Mouse (Mus musculus): ENCODE measurements around the gene Fxyd5. TPM values are rescaled to one million over a fixed set of nuclear protein-coding genes. Genes with fewer than 3 reads are reported as not detected.

Fxyd5 gene
- total and polyA plus RNA-seq, 2 experiments, result 3.6 to 7.8 TPM

DNA sequence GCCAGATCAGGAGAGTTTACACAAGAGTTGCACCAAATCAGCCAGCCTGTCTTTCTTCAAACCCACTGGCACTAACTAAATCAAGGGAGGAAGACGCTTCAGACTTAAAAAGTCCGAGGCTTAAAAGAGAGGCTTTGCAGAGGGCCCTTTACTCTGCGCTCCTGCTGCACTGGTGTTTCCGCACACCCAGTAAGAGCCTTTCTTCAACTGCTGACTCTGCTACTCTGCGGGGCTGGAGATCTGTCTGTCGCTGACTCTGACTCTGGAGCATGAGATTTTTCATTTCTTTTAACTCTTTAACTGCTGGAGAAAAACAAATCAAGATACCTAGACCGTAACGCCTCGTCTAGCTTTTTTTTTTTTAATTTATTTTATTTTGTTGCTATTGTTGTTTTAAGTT lies 41.9 kb upstream of the Fxyd5 start:
- Histone ChIP-seq H3K9ac (ENCODE audit: low read depth, low read length) (no peak overlapping the region; the same call in 1 of the 2 replicates), H3K4me3 (ENCODE audit: insufficient read depth, low read depth, low read length) (no peak overlapping the region), H3K79me2 (ENCODE audit: control insufficient read depth, insufficient read depth, low read length) (no peaks in the 10 kb centered on the region), H3K4me1 (ENCODE audit: control insufficient read depth, insufficient read depth, low read length) (peaks cover 38% of the 10 kb centered on the region), H3K27me3 (ENCODE audit: control insufficient read depth, insufficient read depth, low read length) (no peaks in the 10 kb centered on the region), H3K27ac (replicated peaks; ENCODE audit: insufficient read depth, low read depth, low read length) (peak overlapping the region; percentile 56; the same call in 1 of the 2 replicates), H3K36me3 (ENCODE audit: control insufficient read depth, insufficient read depth, low read length) (no peaks in the 10 kb centered on the region)
- TF ChIP-seq POLR2A (IDR thresholded peaks at IDR 0.05; ENCODE audit: extremely low read depth, insufficient read depth, low read length) (no peak), CTCF (IDR thresholded peaks at IDR 0.05; ENCODE audit: low read depth, low read length) (no peak)
- WGBS, result 44% methylated on average over 9 of the region's 9 CpGs
- DNase-seq (ENCODE audit: extremely low read depth, low read depth, low spot score), result peak; percentile 67

DNA sequence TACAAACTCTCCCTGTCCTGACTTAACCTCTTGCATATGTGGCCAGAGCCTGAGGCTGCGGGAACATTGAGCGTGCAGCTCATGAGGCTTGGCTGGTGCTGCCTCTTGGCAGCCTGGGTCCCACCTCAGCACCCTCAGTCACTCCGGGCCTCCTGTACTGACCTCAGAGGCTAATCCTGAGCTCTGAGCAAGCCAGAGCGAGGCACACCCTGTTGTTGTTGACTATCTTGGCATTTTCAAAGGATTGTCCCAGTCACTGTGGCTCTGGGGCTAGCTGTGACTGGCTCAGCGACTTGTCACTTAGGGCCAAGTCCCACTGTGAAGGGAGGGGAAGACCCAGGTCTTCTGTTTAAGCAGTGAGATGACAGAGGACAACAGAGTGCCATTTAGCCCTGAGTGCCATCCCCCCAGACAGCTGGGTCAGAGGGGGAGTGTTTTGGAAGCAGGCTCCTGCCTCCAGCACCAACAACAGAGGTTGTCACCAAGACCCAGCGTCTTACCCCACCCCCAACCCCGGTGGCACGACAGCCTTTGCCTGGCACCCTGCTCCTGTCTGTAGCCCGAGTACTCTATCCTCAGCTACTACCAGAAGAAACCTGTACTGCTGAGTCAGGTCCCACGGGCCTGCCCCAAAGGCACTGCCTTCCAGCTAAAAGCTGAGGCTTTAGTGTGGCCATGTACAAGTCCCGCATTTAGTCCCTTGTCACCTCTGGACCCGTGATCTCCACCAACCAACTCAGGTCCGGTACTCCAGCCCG lies 40.7 kb upstream of the Fxyd5 start:
- TF ChIP-seq CTCF (IDR thresholded peaks at IDR 0.05; ENCODE audit: low read depth, low read length), result no peak
- H3K27me3 ChIP-seq (ENCODE audit: control insufficient read depth, insufficient read depth, low read length), result no peaks in the 10 kb centered on the region
- H3K9ac ChIP-seq (ENCODE audit: low read depth, low read length), result no peak overlapping the region
- DNase-seq (ENCODE audit: extremely low read depth, low read depth, low spot score), result peak; percentile 91
- H3K4me3 ChIP-seq (ENCODE audit: insufficient read depth, low read depth, low read length), result no peak overlapping the region
- H3K4me1 ChIP-seq (ENCODE audit: control insufficient read depth, insufficient read depth, low read length), result peaks cover 30% of the 10 kb centered on the region
- WGBS, result 37% methylated on average over 14 of the region's 14 CpGs
- no peaks in the 10 kb centered on the region for H3K36me3 ChIP-seq (ENCODE audit: control insufficient read depth, insufficient read depth, low read length)
- H3K27ac ChIP-seq (replicated peaks; ENCODE audit: insufficient read depth, low read depth, low read length), result peak overlapping the region; percentile 56
- no peaks in the 10 kb centered on the region for H3K79me2 ChIP-seq (ENCODE audit: control insufficient read depth, insufficient read depth, low read length)

DNA sequence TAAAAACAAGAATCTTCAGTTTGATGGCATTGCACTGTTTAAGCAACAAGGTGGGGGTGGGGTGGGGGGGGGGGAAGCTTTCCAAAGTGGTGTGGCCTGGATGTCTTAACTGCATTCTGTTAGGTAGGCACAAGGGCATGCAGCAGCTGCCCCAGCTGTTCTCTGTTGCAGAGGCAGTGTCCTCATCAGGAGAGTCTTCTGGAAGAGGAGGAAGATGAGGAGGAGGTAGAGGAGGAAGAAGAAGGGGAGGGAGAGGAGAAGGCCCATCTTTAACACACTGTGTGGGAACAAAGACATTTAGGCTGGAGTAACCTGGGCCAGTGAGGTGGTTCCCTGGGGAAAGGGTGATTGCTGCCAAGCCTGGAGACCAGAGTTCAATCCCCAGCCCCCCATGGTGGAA lies 39.8 kb upstream of the Fxyd5 start:
- Histone ChIP-seq H3K4me1 (ENCODE audit: control insufficient read depth, insufficient read depth, low read length) (peaks cover 23% of the 10 kb centered on the region), H3K79me2 (ENCODE audit: control insufficient read depth, insufficient read depth, low read length) (no peaks in the 10 kb centered on the region), H3K36me3 (ENCODE audit: control insufficient read depth, insufficient read depth, low read length) (no peaks in the 10 kb centered on the region), H3K4me3 (ENCODE audit: insufficient read depth, low read depth, low read length) (no peak overlapping the region), H3K9ac (ENCODE audit: low read depth, low read length) (no peak overlapping the region), H3K27me3 (ENCODE audit: control insufficient read depth, insufficient read depth, low read length) (no peaks in the 10 kb centered on the region), H3K27ac (replicated peaks; ENCODE audit: insufficient read depth, low read depth, low read length) (no peak overlapping the region)
- DNase-seq (ENCODE audit: extremely low read depth, low read depth, low spot score), result no peak
- TF ChIP-seq POLR2A (IDR thresholded peaks at IDR 0.05; ENCODE audit: extremely low read depth, insufficient read depth, low read length), result no peak
- no peak for TF ChIP-seq CTCF (IDR thresholded peaks at IDR 0.05; ENCODE audit: low read depth, low read length)

DNA sequence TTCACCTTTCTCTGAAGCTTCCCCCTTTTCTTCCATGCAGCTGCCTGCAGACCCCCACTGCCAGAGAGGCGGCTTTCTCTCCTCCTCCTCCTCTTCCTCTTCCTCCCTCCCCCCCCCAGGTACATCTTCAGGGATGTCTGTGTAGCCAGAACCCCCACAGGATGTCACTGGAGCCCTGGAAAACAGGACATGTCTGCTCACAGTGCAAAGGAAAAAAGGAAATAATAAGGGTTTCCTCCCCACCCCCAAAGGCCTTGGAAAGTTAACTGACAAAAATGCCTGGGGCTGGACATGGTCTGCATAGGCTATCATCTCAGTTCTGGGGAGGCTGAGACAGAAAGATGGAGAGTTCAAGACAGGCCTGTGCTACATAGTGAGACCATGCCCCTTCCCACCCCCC lies 38.8 kb upstream of the Fxyd5 start:
- Histone ChIP-seq H3K79me2 (ENCODE audit: control insufficient read depth, insufficient read depth, low read length) (no peaks in the 10 kb centered on the region), H3K4me3 (ENCODE audit: insufficient read depth, low read depth, low read length) (no peak overlapping the region), H3K27ac (replicated peaks; ENCODE audit: insufficient read depth, low read depth, low read length) (no peak overlapping the region), H3K36me3 (ENCODE audit: control insufficient read depth, insufficient read depth, low read length) (no peaks in the 10 kb centered on the region), H3K27me3 (ENCODE audit: control insufficient read depth, insufficient read depth, low read length) (no peaks in the 10 kb centered on the region), H3K4me1 (ENCODE audit: control insufficient read depth, insufficient read depth, low read length) (peaks cover 23% of the 10 kb centered on the region), H3K9ac (ENCODE audit: low read depth, low read length) (no peak overlapping the region)
- 86% methylated on average over 1 of the region's 1 CpGs for WGBS
- no peak for TF ChIP-seq CTCF (IDR thresholded peaks at IDR 0.05; ENCODE audit: low read depth, low read length)
- TF ChIP-seq POLR2A (IDR thresholded peaks at IDR 0.05; ENCODE audit: extremely low read depth, insufficient read depth, low read length), result no peak
- no peak for DNase-seq (ENCODE audit: extremely low read depth, low read depth, low spot score)

DNA sequence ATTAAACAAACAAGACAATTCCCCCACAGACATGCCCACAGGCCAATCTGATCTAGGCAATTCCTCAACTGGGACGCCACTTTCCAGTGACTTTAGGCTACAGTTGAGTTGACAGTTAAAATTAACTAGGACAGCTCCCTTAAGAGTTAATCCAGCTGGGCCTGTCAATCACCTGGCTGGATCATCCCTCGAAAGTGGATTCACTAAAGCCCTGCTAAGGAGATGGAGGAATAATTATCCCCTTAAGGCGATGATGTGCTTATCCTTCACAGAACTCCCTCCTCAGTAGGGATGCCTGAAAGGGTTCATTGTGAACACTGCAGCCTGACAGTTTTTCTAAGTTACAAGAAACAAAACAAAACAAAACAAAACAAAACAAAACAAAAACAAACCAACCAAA lies 38.3 kb upstream of the Fxyd5 start:
- H3K9ac ChIP-seq (ENCODE audit: low read depth, low read length), result no peak overlapping the region
- no peak for DNase-seq (ENCODE audit: extremely low read depth, low read depth, low spot score)
- no peaks in the 10 kb centered on the region for H3K79me2 ChIP-seq (ENCODE audit: control insufficient read depth, insufficient read depth, low read length)
- H3K27ac ChIP-seq (replicated peaks; ENCODE audit: insufficient read depth, low read depth, low read length), result peak overlapping the region; percentile 58; the same call in 1 of the 2 replicates
- TF ChIP-seq POLR2A (IDR thresholded peaks at IDR 0.05; ENCODE audit: extremely low read depth, insufficient read depth, low read length) (no peak), CTCF (IDR thresholded peaks at IDR 0.05; ENCODE audit: low read depth, low read length) (no peak)
- H3K36me3 ChIP-seq (ENCODE audit: control insufficient read depth, insufficient read depth, low read length), result no peaks in the 10 kb centered on the region
- H3K4me3 ChIP-seq (ENCODE audit: insufficient read depth, low read depth, low read length), result no peak overlapping the region
- H3K27me3 ChIP-seq (ENCODE audit: control insufficient read depth, insufficient read depth, low read length), result no peaks in the 10 kb centered on the region
- H3K4me1 ChIP-seq (ENCODE audit: control insufficient read depth, insufficient read depth, low read length), result peaks cover 23% of the 10 kb centered on the region
- 86% methylated on average over 3 of the region's 3 CpGs for WGBS

DNA sequence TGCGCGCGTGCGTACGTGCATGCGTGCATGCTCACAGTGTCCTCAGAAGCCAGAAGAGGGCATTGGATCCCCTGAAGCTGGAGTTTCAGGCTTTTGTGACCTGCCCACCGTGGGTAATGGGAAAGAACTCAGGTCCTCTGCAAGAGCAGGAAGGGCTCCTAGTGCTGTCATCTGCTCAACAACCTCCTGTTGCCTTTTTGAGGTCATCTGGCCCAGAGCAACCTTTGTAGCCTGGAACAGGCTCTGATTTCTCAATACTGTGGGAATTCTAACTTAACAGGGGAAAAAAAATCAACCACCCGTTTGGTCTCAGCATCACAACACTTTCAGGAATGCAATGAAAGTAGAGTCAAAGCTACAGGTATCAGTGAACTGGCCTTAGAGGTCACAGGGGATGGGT lies 37.4 kb upstream of the Fxyd5 start:
- WGBS, result 69% methylated on average over 8 of the region's 8 CpGs
- no peaks in the 10 kb centered on the region for H3K36me3 ChIP-seq (ENCODE audit: control insufficient read depth, insufficient read depth, low read length)
- H3K9ac ChIP-seq (ENCODE audit: low read depth, low read length), result no peak overlapping the region
- TF ChIP-seq POLR2A (IDR thresholded peaks at IDR 0.05; ENCODE audit: extremely low read depth, insufficient read depth, low read length) (no peak), CTCF (IDR thresholded peaks at IDR 0.05; ENCODE audit: low read depth, low read length) (no peak)
- H3K79me2 ChIP-seq (ENCODE audit: control insufficient read depth, insufficient read depth, low read length), result no peaks in the 10 kb centered on the region
- peaks cover 23% of the 10 kb centered on the region for H3K4me1 ChIP-seq (ENCODE audit: control insufficient read depth, insufficient read depth, low read length)
- no peaks in the 10 kb centered on the region for H3K27me3 ChIP-seq (ENCODE audit: control insufficient read depth, insufficient read depth, low read length)
- H3K4me3 ChIP-seq (ENCODE audit: insufficient read depth, low read depth, low read length), result no peak overlapping the region
- H3K27ac ChIP-seq (replicated peaks; ENCODE audit: insufficient read depth, low read depth, low read length), result peak overlapping the region; percentile 58; the same call in 1 of the 2 replicates
- DNase-seq (ENCODE audit: extremely low read depth, low read depth, low spot score), result peak; percentile 87

Measured in liver, adult 2 months (tissue).